Mouse (Mus musculus) stomach, postnatal 0 days (tissue): ENCODE measurements around the gene Cenpe. TPM values are rescaled to one million over a fixed set of nuclear protein-coding genes. Genes with fewer than 3 reads are reported as not detected.
A peak's percentile ranks its signal among the peaks of the same experiment; 100 is the strongest.

Experiments
- ATAC-seq: fragments of 200-750 bp; cut with Nextera tagmentation; 2 replicates; pipeline ENCODE4 v1.8.0; 2017; ENCODE audit not compliant: low FRiP score, low TSS enrichment
- DNase-seq: peaks from one replicate; pipeline ENCODE4 v3.0.0-alpha.2; 2016; ENCODE audit warnings: low spot score
- H3K27ac ChIP-seq: fragments of 300-500 bp; sonication (generic); replicated peaks from 2 replicates; pipeline ENCODE4 v1.5.1; 2014; ENCODE audit warnings: mild to moderate bottlenecking, control low read depth
- H3K27me3 ChIP-seq: fragments of 300-500 bp; sonication (generic); 2 replicates; pipeline ENCODE4 v1.6.1; 2014; ENCODE audit warnings: low read length; ENCODE audit not compliant: control insufficient read depth, insufficient read depth
- H3K36me3 ChIP-seq: fragments of 300-500 bp; sonication (generic); 2 replicates; pipeline ENCODE4 v1.6.1; 2014; ENCODE audit warnings: low read length, mixed read lengths; ENCODE audit not compliant: control insufficient read depth, insufficient read depth
- H3K4me1 ChIP-seq: fragments of 300-500 bp; sonication (generic); replicated peaks from 2 replicates; pipeline ENCODE4 v1.6.1; 2014; ENCODE audit warnings: antibody characterized with exemption; ENCODE audit not compliant: control insufficient read depth, insufficient read depth
- H3K4me2 ChIP-seq: fragments of 300-500 bp; sonication (generic); replicated peaks from 2 replicates; pipeline ENCODE4 v1.6.1; 2014; ENCODE audit warnings: low read depth, mild to moderate bottlenecking, control low read depth, moderate library complexity
- H3K4me3 ChIP-seq: fragments of 300-500 bp; sonication (generic); 2 replicates; pipeline ENCODE4 v1.5.1; 2014; ENCODE audit warnings: low read depth, low read length, control low read depth
- H3K9ac ChIP-seq: fragments of 300-500 bp; sonication (generic); 2 replicates; pipeline ENCODE4 v1.6.1; 2014; ENCODE audit warnings: mild to moderate bottlenecking, low read length, control low read depth, mixed read lengths
- H3K9me3 ChIP-seq: fragments of 300-500 bp; sonication (generic); 2 replicates; pipeline ENCODE4 v1.6.1; 2016; ENCODE audit warnings: low read length; ENCODE audit not compliant: control insufficient read depth
- CTCF ChIP-seq: IDR thresholded peaks from 2 replicates; pipeline ENCODE4 v1.5.1; 2016; ENCODE audit warnings: antibody characterized with exemption, low read depth, mild to moderate bottlenecking, moderate library complexity
- EP300 ChIP-seq: optimal IDR thresholded peaks from 2 replicates; pipeline ENCODE3; 2016; ENCODE audit warnings: antibody characterized with exemption
- WGBS: fragments of 180-500 bp; shearing (Covaris S2); extraction: QIAGEN DNeasy Blood & Tissue Kit; methylation state at CpG from one replicate; pipeline ENCODE4 v1.1.7; 2014; 5-methylcytosine and 5-hydroxymethylcytosine counted together
- polyA plus RNA-seq: library from polyadenylated mRNA; unstranded; fragments of >200 nt; fragmentation: Nextera tagmentation; extraction: Ambion mirVana; gene quantifications from 2 replicates; pipeline ENCODE4 v1.2.1, GENCODE M21; 2015

Cenpe gene
- polyA plus RNA-seq, 1 experiment from 2014 or later, result 4.8 TPM

GRCm38 (mm10) chr3:135249104-135249503 is 36.8 kb downstream of the Cenpe start:
- Histone ChIP-seq H3K27me3 (no peaks in the 10 kb centered on the region), H3K4me1 (no peaks in the 10 kb centered on the region), H3K9me3 (no peaks in the 10 kb centered on the region), H3K9ac (no peak overlapping the region), H3K36me3 (peaks cover 6% of the 10 kb centered on the region; the same call in 1 of the 2 replicates), H3K27ac (no peak overlapping the region), H3K4me2 (no peak overlapping the region), H3K4me3 (no peak overlapping the region)
- DNase-seq (peak; percentile 33), ATAC-seq (peak; percentile 82; the same call in 1 of the 2 replicates)
- TF ChIP-seq CTCF (no peak), EP300 (no peak)
- WGBS, result 67% methylated on average over 6 of the region's 6 CpGs

DNA sequence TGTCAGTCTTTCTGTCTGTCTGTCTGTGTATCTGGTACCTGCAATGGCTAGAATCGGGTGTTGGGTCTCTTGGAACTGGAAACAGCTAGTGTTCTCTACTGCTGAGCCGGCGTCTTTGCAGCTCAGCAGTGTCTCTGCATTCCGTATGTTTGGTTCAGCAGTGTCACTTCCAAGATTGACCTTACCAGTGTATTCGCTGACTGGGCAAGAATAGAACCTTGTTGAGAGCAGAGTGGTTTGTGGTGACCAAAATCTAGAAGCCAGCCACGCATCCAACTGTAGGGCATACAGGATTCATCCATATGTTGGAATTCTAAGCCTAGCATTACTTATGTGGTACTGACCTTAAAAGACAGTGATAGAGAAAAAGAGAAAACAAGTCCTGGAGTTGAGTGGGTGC is 39.5 kb downstream of the Cenpe start:
- Histone ChIP-seq H3K4me1 (no peaks in the 10 kb centered on the region), H3K4me3 (no peak overlapping the region), H3K27ac (no peak overlapping the region), H3K9me3 (no peaks in the 10 kb centered on the region), H3K36me3 (peaks cover 6% of the 10 kb centered on the region; the same call in 1 of the 2 replicates), H3K4me2 (no peak overlapping the region), H3K27me3 (no peaks in the 10 kb centered on the region), H3K9ac (no peak overlapping the region)
- DNase-seq, result no peak
- TF ChIP-seq CTCF (no peak), EP300 (no peak)
- 90% methylated on average over 6 of the region's 6 CpGs for WGBS
- no peak for ATAC-seq

- no peak overlapping the region for H3K27ac ChIP-seq
- H3K36me3 ChIP-seq, result peaks cover 7% of the 10 kb centered on the region; the same call in 1 of the 2 replicates
Observed at GRCm38 (mm10) chr3:135254784-135255183, 42.4 kb downstream of the Cenpe start.

GRCm38 (mm10) chr3:135258919-135259318 is 46.6 kb downstream of the Cenpe start:
- Histone ChIP-seq H3K27ac (no peak overlapping the region), H3K4me2 (no peak overlapping the region), H3K9ac (no peak overlapping the region), H3K4me1 (no peaks in the 10 kb centered on the region), H3K4me3 (no peak overlapping the region), H3K27me3 (no peaks in the 10 kb centered on the region), H3K36me3 (peaks cover 10% of the 10 kb centered on the region; the same call in 1 of the 2 replicates), H3K9me3 (no peaks in the 10 kb centered on the region)
- TF ChIP-seq EP300 (no peak), CTCF (no peak)
- ATAC-seq (no peak), DNase-seq (no peak)
- 87% methylated on average over 10 of the region's 10 CpGs for WGBS

More at GRCm38 (mm10) chr3:135254784-135255183, 42.4 kb downstream of the Cenpe start:
- Histone ChIP-seq H3K4me1 (no peaks in the 10 kb centered on the region), H3K9me3 (no peaks in the 10 kb centered on the region), H3K27me3 (no peaks in the 10 kb centered on the region), H3K9ac (no peak overlapping the region), H3K4me2 (no peak overlapping the region), H3K4me3 (no peak overlapping the region)
- TF ChIP-seq CTCF (no peak), EP300 (no peak)
- no peak for DNase-seq
- ATAC-seq, result no peak

GRCm38 (mm10) chr3:135260233-135260632 is 47.9 kb downstream of the Cenpe start:
- Histone ChIP-seq H3K9ac (no peak overlapping the region), H3K4me1 (no peaks in the 10 kb centered on the region), H3K4me3 (no peak overlapping the region), H3K27me3 (no peaks in the 10 kb centered on the region), H3K4me2 (no peak overlapping the region), H3K9me3 (no peaks in the 10 kb centered on the region), H3K27ac (no peak overlapping the region), H3K36me3 (peaks cover 10% of the 10 kb centered on the region; the same call in 1 of the 2 replicates)
- ATAC-seq (no peak), DNase-seq (no peak)
- no peak for TF ChIP-seq EP300
- no peak for TF ChIP-seq CTCF
- WGBS, result 89% methylated on average over 7 of the region's 7 CpGs

GRCm38 (mm10) chr3:135268616-135269015 is 56.3 kb downstream of the Cenpe start:
- 79% methylated on average over 5 of the region's 5 CpGs for WGBS

More at GRCm38 (mm10) chr3:135268616-135269015, 56.3 kb downstream of the Cenpe start:
- no peak for TF ChIP-seq EP300
- ATAC-seq, result no peak
- Histone ChIP-seq H3K27me3 (no peaks in the 10 kb centered on the region), H3K4me2 (no peak overlapping the region), H3K36me3 (peaks cover 15% of the 10 kb centered on the region), H3K4me3 (no peak overlapping the region), H3K9ac (no peak overlapping the region), H3K9me3 (no peaks in the 10 kb centered on the region), H3K4me1 (no peaks in the 10 kb centered on the region), H3K27ac (no peak overlapping the region)
- no peak for DNase-seq
